Mouse (Mus musculus) embryonic facial prominence, embryonic 13.5 days (tissue): ENCODE results near the gene Gm28374. TPM values are rescaled to one million over a fixed set of nuclear protein-coding genes. Genes with fewer than 3 reads are reported as not detected.

ENCODE experiments used
- ATAC-seq: fragments of 200-750 bp; cut with Nextera tagmentation; 2 replicates; pipeline ENCODE4 v1.8.0; 2017; ENCODE audit warnings: low read depth; ENCODE audit not compliant: insufficient number of reproducible peaks, insufficient read depth, low FRiP score, low TSS enrichment
- H3K27ac ChIP-seq: fragments of 300-500 bp; sonication (generic); 2 replicates; pipeline ENCODE4 v1.5.1; 2015; ENCODE audit warnings: moderate library complexity, mild to moderate bottlenecking, inconsistent platforms
- H3K27me3 ChIP-seq: fragments of 300-500 bp; sonication (generic); 2 replicates; pipeline ENCODE4 v1.6.1; 2015; ENCODE audit warnings: mild to moderate bottlenecking, inconsistent platforms
- H3K36me3 ChIP-seq: fragments of 300-500 bp; sonication (generic); 2 replicates; pipeline ENCODE4 v1.6.1; 2015; ENCODE audit warnings: mild to moderate bottlenecking, inconsistent platforms
- H3K4me1 ChIP-seq: fragments of 300-500 bp; sonication (generic); 2 replicates; pipeline ENCODE4 v1.6.1; 2015; ENCODE audit warnings: inconsistent platforms
- H3K4me2 ChIP-seq: fragments of 300-500 bp; sonication (generic); 2 replicates; pipeline ENCODE4 v1.6.1; 2015; ENCODE audit warnings: moderate library complexity, mild to moderate bottlenecking, inconsistent platforms
- H3K4me3 ChIP-seq: fragments of 300-500 bp; sonication (generic); 2 replicates; pipeline ENCODE4 v1.5.1; 2015; ENCODE audit warnings: mild to moderate bottlenecking, inconsistent platforms
- H3K9ac ChIP-seq: fragments of 300-500 bp; sonication (generic); 2 replicates; pipeline ENCODE4 v1.6.1; 2015; ENCODE audit warnings: mild to moderate bottlenecking, inconsistent platforms
- H3K9me3 ChIP-seq: fragments of 300-500 bp; sonication (generic); 2 replicates; pipeline ENCODE4 v1.6.1; 2016; ENCODE audit warnings: inconsistent platforms
- WGBS: fragments of 180-500 bp; shearing (Covaris S2); methylation state at CpG from one replicate; pipeline ENCODE4 v1.1.7; 2015; ENCODE audit warnings: mixed read lengths; 5-methylcytosine and 5-hydroxymethylcytosine counted together
- polyA plus RNA-seq: library from polyadenylated mRNA; unstranded; fragments of >200 nt; fragmentation: Nextera tagmentation; extraction: Ambion mirVana; gene quantifications from 2 replicates; pipeline ENCODE4 v1.2.1, GENCODE M21; 2015

The Gm28374 gene
- polyA plus RNA-seq, 1 experiment from 2014 or later, result 1.6 TPM

DNA sequence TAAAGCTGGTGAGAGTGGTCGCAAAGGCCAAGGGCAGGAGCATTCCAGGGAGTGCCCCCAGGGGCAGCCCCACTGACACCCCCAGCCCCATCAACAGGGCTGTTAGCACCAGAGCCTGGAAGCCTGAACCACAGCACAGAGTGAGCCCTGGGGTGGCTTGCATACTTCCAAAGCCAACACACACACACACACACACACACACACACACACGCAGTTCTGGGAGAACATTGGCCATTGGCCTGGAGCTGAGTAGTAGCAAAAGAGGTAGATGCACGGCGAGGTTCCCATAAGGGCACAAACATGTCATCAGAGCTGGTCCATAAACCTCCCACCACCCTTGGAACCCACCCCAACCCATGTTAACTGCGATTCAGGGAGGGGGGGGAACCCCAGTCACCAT lies 15.5 kb downstream of the Gm28374 start:
- ATAC-seq, result no peak
- Histone ChIP-seq H3K4me2 (peak overlapping the region; percentile 96), H3K9me3 (no peaks in the 10 kb centered on the region), H3K4me1 (peaks cover 35% of the 10 kb centered on the region), H3K27ac (peak overlapping the region; percentile 86), H3K4me3 (peak overlapping the region; percentile 53), H3K9ac (peak overlapping the region; percentile 75), H3K36me3 (peaks cover 31% of the 10 kb centered on the region), H3K27me3 (no peaks in the 10 kb centered on the region)
- 46% methylated on average over 5 of the region's 5 CpGs for WGBS

DNA sequence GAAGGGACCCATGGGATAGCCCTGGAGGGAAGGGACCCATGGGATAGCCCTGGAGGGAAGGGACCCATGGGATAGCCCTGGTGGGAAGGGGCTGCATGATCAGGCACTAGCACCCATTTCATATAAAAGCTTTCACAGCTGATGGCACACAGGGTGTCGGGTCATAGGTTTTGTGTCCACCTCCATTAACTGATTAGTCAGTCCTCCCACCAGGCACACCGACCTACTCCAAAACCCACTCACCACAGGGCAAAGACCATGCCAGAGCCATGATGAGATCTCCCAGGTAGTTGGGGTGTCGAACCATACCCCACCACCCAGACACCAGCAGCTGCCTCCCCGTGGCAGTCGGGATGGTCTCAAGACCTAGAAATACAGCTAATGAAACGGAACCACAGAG lies 19.0 kb downstream of the Gm28374 start:
- peaks cover 44% of the 10 kb centered on the region for H3K4me1 ChIP-seq
- WGBS, result 94% methylated on average over 6 of the region's 6 CpGs
- no peaks in the 10 kb centered on the region for H3K27me3 ChIP-seq
- peak overlapping the region; percentile 100; the same call in 1 of the 2 replicates for H3K4me2 ChIP-seq
- no peaks in the 10 kb centered on the region for H3K9me3 ChIP-seq
- H3K36me3 ChIP-seq, result peaks cover 13% of the 10 kb centered on the region
- no peak for ATAC-seq
- no peak overlapping the region for H3K27ac ChIP-seq
- no peak overlapping the region for H3K9ac ChIP-seq
- peak overlapping the region; percentile 90; the same call in 1 of the 2 replicates for H3K4me3 ChIP-seq

DNA sequence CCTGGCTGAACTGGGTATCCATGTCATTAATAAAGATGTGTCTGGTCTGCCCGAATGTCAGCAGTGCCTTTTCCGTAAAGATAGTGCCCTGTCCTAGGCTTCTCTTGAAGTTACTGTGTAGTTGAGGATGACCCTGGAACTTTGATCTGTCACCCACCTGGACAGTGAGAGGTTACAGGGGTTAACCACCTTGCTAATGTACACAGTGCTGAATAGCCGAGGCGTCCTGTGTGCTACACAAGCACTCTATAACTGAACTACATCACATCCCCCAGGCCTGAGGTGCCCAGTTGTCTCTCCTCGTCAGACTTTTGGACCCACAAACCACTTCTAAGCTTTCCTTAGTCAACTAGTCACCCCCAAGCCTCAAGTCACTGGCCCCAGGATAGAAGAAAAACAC lies 19.6 kb downstream of the Gm28374 start:
- Histone ChIP-seq H3K4me3 (peak overlapping the region; percentile 90), H3K36me3 (peaks cover 13% of the 10 kb centered on the region), H3K4me2 (peak overlapping the region; percentile 100), H3K27me3 (no peaks in the 10 kb centered on the region), H3K4me1 (peaks cover 39% of the 10 kb centered on the region), H3K9me3 (no peaks in the 10 kb centered on the region), H3K27ac (no peak overlapping the region), H3K9ac (peak overlapping the region; percentile 96)
- 69% methylated on average over 5 of the region's 5 CpGs for WGBS
- ATAC-seq, result no peak

DNA sequence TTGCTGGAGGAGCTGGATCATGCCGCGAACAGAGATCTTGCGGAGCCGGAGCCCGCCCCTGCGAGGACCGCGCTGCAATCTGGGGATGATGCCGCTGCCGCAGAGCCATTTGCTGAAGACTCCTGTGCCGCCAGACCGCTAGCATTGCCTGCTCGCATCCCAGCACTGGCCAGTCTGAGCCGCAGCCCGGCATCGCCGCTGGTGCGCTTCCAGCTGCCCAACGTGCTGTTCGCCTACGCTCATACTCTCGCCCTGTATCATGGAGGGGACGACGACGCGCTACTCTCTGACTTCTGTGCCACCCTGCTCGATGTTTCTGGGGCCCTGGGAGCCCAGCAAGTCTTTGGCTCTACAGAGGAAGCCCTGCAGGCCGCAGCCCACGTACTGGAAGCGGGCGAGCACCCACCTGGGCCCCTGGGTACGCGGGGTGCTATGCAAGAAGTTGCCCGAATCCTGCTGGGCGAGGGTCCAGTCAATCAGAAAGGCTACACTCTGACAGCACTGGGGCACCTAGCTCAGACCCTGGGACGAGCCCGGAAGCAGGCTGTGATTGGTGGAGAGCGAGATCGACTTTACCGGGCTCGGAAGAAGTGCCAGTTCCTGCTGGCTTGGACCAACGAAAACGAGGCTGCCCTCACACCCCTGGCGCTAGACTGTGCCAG lies 20.3 kb downstream of the Gm28374 start:
- Histone ChIP-seq H3K4me2 (peak overlapping the region; percentile 100), H3K9ac (peak overlapping the region; percentile 96), H3K9me3 (no peaks in the 10 kb centered on the region), H3K27me3 (no peaks in the 10 kb centered on the region), H3K4me1 (peaks cover 34% of the 10 kb centered on the region), H3K4me3 (peak overlapping the region; percentile 90), H3K27ac (peak overlapping the region; percentile 94), H3K36me3 (peaks cover 13% of the 10 kb centered on the region)
- no peak for ATAC-seq
- WGBS, result 2% methylated on average over 44 of the region's 44 CpGs

DNA sequence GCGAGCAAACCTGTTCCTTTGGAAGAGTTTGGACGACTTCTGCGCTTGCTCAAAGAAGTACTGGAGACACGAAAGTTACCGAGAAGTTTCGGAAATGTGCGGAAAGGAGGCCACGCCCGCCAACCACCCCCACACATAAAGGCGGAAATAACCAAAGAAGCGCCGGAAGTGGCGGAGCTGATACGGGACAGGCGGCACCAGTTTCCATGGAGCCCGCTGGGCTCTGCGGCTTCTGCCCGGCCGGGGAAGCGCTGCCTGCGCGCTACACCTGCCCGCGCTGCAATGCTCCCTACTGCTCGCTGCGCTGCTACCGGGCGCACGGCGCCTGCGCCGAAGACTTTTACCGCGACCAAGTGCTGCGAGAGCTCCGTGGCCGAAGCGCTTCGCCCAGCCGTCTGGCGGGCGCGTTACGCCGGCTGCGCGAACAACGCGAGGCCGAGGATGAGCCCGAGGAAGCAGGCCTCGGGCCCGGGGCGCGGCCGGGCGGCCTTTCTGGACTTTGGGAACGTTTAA lies 21.0 kb downstream of the Gm28374 start, which contains the start of gene Znhit2:
Znhit2 (plus strand) TSS at position 172 of the 513 bp plus-strand sequence.
- H3K36me3 ChIP-seq, result peaks cover 13% of the 10 kb centered on the region
- 0% methylated on average over 58 of the region's 58 CpGs for WGBS
- peak within 1 kb of the TSS; percentile 90 for H3K4me3 ChIP-seq
- H3K9me3 ChIP-seq, result no peaks in the 10 kb centered on the region
- H3K4me1 ChIP-seq, result peaks cover 34% of the 10 kb centered on the region
- H3K4me2 ChIP-seq, result peak within 1 kb of the TSS; percentile 100
- peak within 1 kb of the TSS; percentile 96 for H3K9ac ChIP-seq
- peak; percentile 67 for ATAC-seq
- no peaks in the 10 kb centered on the region for H3K27me3 ChIP-seq
- peak within 1 kb of the TSS; percentile 94 for H3K27ac ChIP-seq

DNA sequence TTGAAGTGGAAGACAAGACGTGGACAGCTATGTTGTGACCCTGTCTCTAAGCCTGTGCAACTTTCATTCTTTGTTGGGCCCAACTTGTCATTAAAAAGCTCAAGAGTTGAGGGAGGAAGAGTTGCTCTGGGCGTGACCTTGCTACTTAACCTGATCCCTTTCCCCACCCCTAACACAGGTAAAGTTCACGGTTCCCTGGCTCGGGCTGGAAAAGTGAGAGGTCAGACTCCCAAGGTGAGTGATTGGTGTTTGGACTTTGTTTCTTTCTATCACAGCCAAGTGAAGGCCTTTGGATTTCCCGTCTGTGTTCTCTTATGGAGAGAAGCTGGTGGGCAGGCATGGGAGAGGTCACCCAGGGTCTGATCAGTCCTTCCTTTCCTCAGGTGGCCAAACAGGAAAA lies 23.1 kb downstream of the Gm28374 start:
- peak overlapping the region; percentile 84 for H3K4me2 ChIP-seq
- WGBS, result 81% methylated on average over 5 of the region's 5 CpGs
- peak overlapping the region; percentile 97 for H3K9ac ChIP-seq
- no peaks in the 10 kb centered on the region for H3K9me3 ChIP-seq
- H3K4me3 ChIP-seq, result peak overlapping the region; percentile 86
- no peak overlapping the region for H3K27ac ChIP-seq
- H3K36me3 ChIP-seq, result peaks cover 32% of the 10 kb centered on the region
- H3K4me1 ChIP-seq, result peaks cover 34% of the 10 kb centered on the region
- ATAC-seq, result no peak
- H3K27me3 ChIP-seq, result no peaks in the 10 kb centered on the region

DNA sequence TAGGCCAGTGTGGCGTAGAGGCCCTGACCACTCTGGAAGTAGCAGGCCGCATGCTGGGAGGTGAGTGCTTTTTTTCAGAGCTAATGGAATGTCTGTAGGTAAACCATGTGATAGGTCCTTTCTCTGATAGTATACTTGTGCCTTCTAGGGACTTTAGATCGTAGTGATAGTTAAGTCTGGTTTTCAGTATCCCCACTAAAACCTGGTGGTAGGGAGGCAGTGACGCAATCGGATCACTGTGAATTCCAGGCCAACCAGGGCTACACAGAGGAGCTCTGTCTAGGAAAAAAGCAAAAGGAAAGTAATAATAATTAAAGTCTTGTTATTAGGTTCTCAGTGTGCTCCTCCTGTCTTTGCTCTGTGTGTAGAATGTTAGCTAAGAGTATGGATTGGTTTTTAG lies 23.5 kb downstream of the Gm28374 start:
- WGBS, result 36% methylated on average over 5 of the region's 5 CpGs
- peak overlapping the region; percentile 78; the same call in 1 of the 2 replicates for H3K27ac ChIP-seq
- ATAC-seq, result no peak
- H3K36me3 ChIP-seq, result peaks cover 37% of the 10 kb centered on the region
- peak overlapping the region; percentile 86 for H3K4me3 ChIP-seq
- H3K4me2 ChIP-seq, result peak overlapping the region; percentile 84
- H3K27me3 ChIP-seq, result no peaks in the 10 kb centered on the region
- H3K9me3 ChIP-seq, result no peaks in the 10 kb centered on the region
- H3K4me1 ChIP-seq, result peaks cover 34% of the 10 kb centered on the region
- peak overlapping the region; percentile 97 for H3K9ac ChIP-seq

DNA sequence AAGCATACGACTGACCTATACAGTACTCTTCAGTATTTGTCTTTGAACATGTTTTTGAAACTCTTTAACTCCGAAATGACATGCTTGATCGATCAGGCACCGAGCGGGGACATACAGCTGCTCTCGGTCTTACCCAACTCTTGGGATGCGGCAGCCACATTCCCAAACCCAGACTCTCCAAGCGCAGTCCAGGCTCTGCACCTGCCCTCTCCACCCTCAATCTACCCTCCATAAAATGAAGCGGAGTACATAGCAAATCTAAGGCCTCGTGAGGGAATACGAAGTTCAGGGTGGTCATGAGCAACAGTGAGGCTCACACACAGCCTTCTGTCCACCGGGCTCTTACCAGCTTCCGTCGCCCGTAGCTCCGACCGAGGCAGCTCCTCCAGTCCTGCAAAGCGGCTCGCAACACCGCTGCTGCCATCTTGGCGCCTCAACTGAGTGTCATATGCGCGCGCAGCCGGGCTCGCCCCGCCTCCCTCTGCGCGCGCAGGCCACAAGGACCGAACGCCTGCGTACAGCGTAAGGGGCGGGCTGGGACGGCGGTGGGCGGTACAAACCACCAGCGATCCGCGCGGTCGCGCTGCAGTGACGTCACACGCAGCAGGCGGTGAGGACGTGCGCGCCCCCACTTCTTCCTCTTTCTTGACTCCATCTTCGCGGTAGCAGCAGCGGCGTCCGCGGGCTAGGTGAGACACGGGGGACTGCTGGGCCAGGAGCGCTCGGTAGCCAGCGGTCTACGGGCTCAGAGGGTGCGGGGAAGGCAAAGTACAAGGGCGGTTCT lies 24.6 kb downstream of the Gm28374 start, which contains the start of the genes Mrpl49 and Fau:
Mrpl49 (minus strand) TSS at position 473 of the 784 bp plus-strand sequence.
Fau (plus strand) TSS at position 532 of the 784 bp plus-strand sequence.
- Histone ChIP-seq H3K27ac (peak within 1 kb of the TSS; percentile 78), H3K9ac (peak within 1 kb of the TSS; percentile 97), H3K4me1 (peaks cover 29% of the 10 kb centered on the region), H3K9me3 (no peaks in the 10 kb centered on the region), H3K36me3 (peaks cover 47% of the 10 kb centered on the region), H3K27me3 (no peaks in the 10 kb centered on the region), H3K4me3 (peak within 1 kb of the TSS; percentile 86), H3K4me2 (peak within 1 kb of the TSS; percentile 84)
- WGBS, result under 1% methylated on average over 61 of the region's 63 CpGs
- peak; percentile 81 for ATAC-seq

DNA sequence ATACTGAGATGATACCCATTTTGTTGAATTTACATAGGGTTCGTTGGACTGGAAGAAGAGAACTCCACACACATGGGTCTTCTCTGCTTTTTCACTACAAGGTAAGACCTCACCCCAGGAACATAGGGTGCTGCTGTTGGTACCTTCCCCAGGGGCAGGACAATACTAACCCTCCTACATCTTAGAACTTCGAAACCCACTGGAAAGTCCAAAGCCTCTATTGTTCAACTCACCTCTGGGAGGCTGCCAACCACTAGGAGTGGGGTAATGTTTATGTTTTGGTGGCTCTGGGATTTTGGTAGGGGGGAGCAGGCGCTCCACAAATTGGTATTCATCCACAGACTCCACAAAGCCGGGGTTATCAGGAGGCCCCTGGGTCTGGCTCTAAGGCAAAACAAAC lies 25.4 kb downstream of the Gm28374 start:
- peaks cover 55% of the 10 kb centered on the region for H3K36me3 ChIP-seq

DNA sequence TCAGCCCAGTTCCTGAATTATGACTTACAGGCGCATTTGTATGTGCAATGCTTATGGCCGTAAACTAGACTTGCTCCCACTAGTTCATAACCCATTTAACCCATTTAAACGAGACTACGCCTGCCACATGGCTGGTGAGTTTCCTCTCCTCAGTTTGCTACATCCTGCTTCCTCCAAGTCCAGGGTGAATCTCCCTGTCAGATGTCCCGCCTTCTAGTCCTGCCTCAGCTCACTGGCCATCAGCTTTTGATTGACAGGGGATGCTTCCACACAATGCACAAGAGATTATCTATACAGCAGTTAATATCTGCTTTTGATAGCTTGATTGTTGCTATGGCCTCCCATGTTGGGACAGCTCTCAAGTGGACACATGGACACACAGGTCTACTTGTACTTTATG lies 27.8 kb downstream of the Gm28374 start:
- no peak overlapping the region for H3K4me2 ChIP-seq
- no peak for ATAC-seq
- H3K9ac ChIP-seq, result 0 out of 2 replicates have a peak overlapping the region, but pooled peaks have one; percentile 6
- H3K27ac ChIP-seq, result no peak overlapping the region
- no peak overlapping the region for H3K4me3 ChIP-seq
- H3K36me3 ChIP-seq, result peaks cover 74% of the 10 kb centered on the region
- H3K9me3 ChIP-seq, result no peaks in the 10 kb centered on the region
- peaks cover 17% of the 10 kb centered on the region for H3K4me1 ChIP-seq
- H3K27me3 ChIP-seq, result no peaks in the 10 kb centered on the region
- WGBS, result 82% methylated on average over 5 of the region's 5 CpGs

More for the DNA sequence above, 25.4 kb downstream of the Gm28374 start:
- H3K4me1 ChIP-seq, result peaks cover 21% of the 10 kb centered on the region
- ATAC-seq, result no peak
- H3K9me3 ChIP-seq, result no peaks in the 10 kb centered on the region
- H3K27ac ChIP-seq, result no peak overlapping the region
- H3K27me3 ChIP-seq, result no peaks in the 10 kb centered on the region
- peak overlapping the region; percentile 97 for H3K9ac ChIP-seq
- H3K4me2 ChIP-seq, result peak overlapping the region; percentile 84
- 51% methylated on average over 4 of the region's 4 CpGs for WGBS
- H3K4me3 ChIP-seq, result peak overlapping the region; percentile 86

DNA sequence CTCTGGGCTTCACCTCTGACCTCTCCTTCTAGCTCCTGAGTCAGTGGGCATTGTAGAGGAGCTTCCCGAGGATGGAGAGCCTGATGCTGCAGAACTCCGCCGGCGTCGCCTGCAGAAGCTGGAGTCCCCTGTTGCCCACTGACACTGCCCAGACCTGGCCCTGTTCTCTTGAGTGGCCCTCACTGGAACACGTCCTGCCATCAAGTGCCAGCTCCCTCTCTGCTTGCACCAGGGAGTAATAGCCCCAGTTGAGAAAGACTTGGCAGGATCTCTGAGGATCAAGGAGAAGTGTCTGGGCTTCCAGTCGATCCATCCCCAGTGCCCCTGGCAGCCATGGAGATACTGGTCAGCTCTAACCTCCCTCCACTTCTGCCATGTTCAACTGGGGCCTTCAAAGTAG lies 29.5 kb downstream of the Gm28374 start:
- H3K36me3 ChIP-seq, result peaks cover 80% of the 10 kb centered on the region
- H3K9ac ChIP-seq, result peak overlapping the region; percentile 17; the same call in 1 of the 2 replicates
- H3K4me2 ChIP-seq, result no peak overlapping the region

More for the DNA sequence above, 29.5 kb downstream of the Gm28374 start:
- no peaks in the 10 kb centered on the region for H3K27me3 ChIP-seq
- no peak overlapping the region for H3K4me3 ChIP-seq
- 91% methylated on average over 7 of the region's 7 CpGs for WGBS
- H3K27ac ChIP-seq, result no peak overlapping the region
- no peaks in the 10 kb centered on the region for H3K9me3 ChIP-seq
- ATAC-seq, result no peak
- H3K4me1 ChIP-seq, result peaks cover 25% of the 10 kb centered on the region
